Mouse (Mus musculus) testis, adult 2 months (tissue): ENCODE measurements around the gene Mllt10. TPM values are rescaled to one million over a fixed set of nuclear protein-coding genes. Genes with fewer than 3 reads are reported as not detected.

Source experiments
- H3K27ac ChIP-seq: fragments of 200-500 bp; 2 replicates; pipeline ENCODE4 v1.5.1; 2012; ENCODE audit warnings: low read depth, low read length; ENCODE audit not compliant: control insufficient read depth, insufficient read depth
- H3K27me3 ChIP-seq: fragments of 200-500 bp; 2 replicates; pipeline ENCODE4 v1.6.1; 2012; ENCODE audit warnings: mild to moderate bottlenecking, low read length, moderate library complexity; ENCODE audit not compliant: control insufficient read depth, insufficient read depth
- H3K36me3 ChIP-seq: fragments of 200-500 bp; 2 replicates; pipeline ENCODE4 v1.6.1; 2012; ENCODE audit warnings: mild to moderate bottlenecking, low read length; ENCODE audit not compliant: control insufficient read depth, insufficient read depth
- H3K4me1 ChIP-seq: fragments of 200-500 bp; 2 replicates; pipeline ENCODE4 v1.6.1; 2012; ENCODE audit warnings: low read length; ENCODE audit not compliant: control insufficient read depth, insufficient read depth
- H3K4me3 ChIP-seq: fragments of 200-500 bp; 2 replicates; pipeline ENCODE4 v1.5.1; 2012; ENCODE audit warnings: low read depth, mild to moderate bottlenecking, low read length, moderate library complexity, mixed read lengths; ENCODE audit not compliant: control insufficient read depth
- CTCF ChIP-seq: fragments of 200-500 bp; IDR thresholded peaks from 2 replicates; pipeline ENCODE4 v1.5.1; 2012; ENCODE audit warnings: low read depth, mild to moderate bottlenecking, inconsistent platforms, low read length, moderate library complexity; ENCODE audit not compliant: control insufficient read depth, insufficient read depth, insufficient replicate concordance
- POLR2A ChIP-seq: fragments of 200-500 bp; IDR thresholded peaks from 2 replicates; pipeline ENCODE4 v1.6.1; 2012; ENCODE audit warnings: low read depth, mild to moderate bottlenecking, inconsistent platforms, low read length, moderate library complexity; ENCODE audit not compliant: control insufficient read depth
- polyA plus RNA-seq: library from polyadenylated mRNA; depleted of rRNA; stranded (reverse); fragments of >200 nt; gene quantifications from 2 replicates; pipeline ENCODE4 v1.2.3, GENCODE M21; 2012

The Mllt10 gene
- polyA plus RNA-seq, 1 experiment: 165 TPM

- H3K4me1 ChIP-seq: peaks cover 3% of the 10 kb centered on the region
- no peaks in the 10 kb centered on the region for H3K36me3 ChIP-seq
- H3K27ac ChIP-seq: no peak overlapping the region
- H3K27me3 ChIP-seq: no peaks in the 10 kb centered on the region
- no peak overlapping the region for H3K4me3 ChIP-seq
- TF ChIP-seq CTCF: no peak
- TF ChIP-seq POLR2A: no peak
These were observed 32.2 kb upstream of the Mllt10 start for GRCm38 (mm10) chr2:18022886-18023285.

DNA sequence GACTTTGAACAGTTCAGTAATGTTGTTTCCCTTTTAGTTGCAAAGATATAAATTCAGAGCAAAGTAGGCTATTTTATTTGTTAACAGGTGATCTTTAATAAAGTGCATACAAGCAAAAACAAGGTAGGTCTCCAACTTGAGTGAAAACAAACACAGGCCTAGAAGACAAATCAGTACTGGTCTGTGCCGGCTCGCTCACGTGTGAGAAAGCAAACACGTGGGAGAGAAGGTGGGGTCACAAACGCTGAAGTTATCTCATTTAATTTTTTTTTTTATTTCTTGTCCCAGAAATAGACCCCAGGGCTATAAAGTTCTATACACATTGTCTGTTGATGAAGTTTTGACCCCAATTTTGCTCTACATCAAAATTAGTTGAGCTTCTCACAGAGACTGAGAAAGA, 29.9 kb upstream of the Mllt10 start:
- Histone ChIP-seq H3K4me3 (no peak overlapping the region), H3K27me3 (no peaks in the 10 kb centered on the region), H3K4me1 (peaks cover 10% of the 10 kb centered on the region), H3K27ac (no peak overlapping the region), H3K36me3 (no peaks in the 10 kb centered on the region)
- no peak for TF ChIP-seq POLR2A

- Histone ChIP-seq H3K4me1 (peaks cover 10% of the 10 kb centered on the region), H3K27ac (no peak overlapping the region), H3K4me3 (peak overlapping the region; percentile 71), H3K36me3 (no peaks in the 10 kb centered on the region), H3K27me3 (no peaks in the 10 kb centered on the region)
- TF ChIP-seq POLR2A (no peak), CTCF (no peak)
These were observed 29.3 kb upstream of the Mllt10 start for GRCm38 (mm10) chr2:18025781-18026115.

DNA sequence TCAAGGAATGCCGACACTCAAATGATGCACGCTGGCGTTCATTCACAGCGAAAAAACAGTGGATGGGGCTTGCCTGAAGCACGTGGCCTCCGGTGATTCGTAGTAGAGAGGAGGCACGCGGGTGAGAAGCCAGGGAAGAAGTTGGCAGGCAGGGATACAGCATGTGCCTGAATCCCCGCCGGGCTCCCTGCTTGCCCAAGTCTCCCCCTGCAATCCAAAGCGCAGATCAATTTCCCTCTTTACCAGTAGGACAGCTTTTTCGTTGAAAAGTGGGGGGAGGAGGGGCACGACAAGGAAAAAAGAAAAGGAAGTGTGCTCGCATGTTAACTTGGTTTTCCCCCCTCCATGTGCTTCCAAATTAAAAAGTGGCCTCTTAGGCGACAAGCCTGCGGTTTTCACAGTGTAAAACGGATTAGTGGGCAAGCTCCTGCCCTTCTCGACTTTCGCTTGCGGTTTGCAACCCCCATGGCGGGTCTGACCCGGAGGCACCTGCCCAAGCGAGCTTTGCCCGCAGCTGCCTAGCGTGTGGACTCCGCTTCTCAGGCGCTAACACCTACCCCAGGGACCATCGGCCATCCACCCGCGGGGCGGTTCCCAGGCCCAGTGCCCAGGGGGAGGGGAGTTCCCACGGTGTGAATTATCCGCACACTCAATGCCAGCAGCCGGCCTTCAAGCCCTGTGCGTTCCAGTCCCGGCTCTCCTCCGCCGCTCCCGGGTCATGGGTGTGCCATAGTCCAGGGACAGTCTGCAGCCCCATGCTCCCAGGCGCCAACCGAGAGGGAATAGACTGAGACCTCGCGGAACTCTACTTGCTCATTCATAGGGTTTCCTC, 28.7 kb upstream of the Mllt10 start:
- no peaks in the 10 kb centered on the region for H3K27me3 ChIP-seq
- no peaks in the 10 kb centered on the region for H3K36me3 ChIP-seq
- TF ChIP-seq CTCF (no peak), POLR2A (no peak)
- H3K4me1 ChIP-seq: peaks cover 10% of the 10 kb centered on the region
- H3K27ac ChIP-seq: no peak overlapping the region
- peak overlapping the region; percentile 71 for H3K4me3 ChIP-seq

- TF ChIP-seq CTCF (peak; percentile 89), POLR2A (no peak)
- Histone ChIP-seq H3K27me3 (no peaks in the 10 kb centered on the region; the same call in 1 of the 2 replicates), H3K36me3 (no peaks in the 10 kb centered on the region), H3K27ac (peak overlapping the region; percentile 69), H3K4me1 (peaks cover 16% of the 10 kb centered on the region), H3K4me3 (peak overlapping the region; percentile 84)
These were observed 27.4 kb upstream of the Mllt10 start for GRCm38 (mm10) chr2:18027448-18028139.

- Histone ChIP-seq H3K4me3 (peak overlapping the region; percentile 84), H3K27me3 (no peaks in the 10 kb centered on the region; the same call in 1 of the 2 replicates), H3K36me3 (no peaks in the 10 kb centered on the region), H3K27ac (peak overlapping the region; percentile 69; the same call in 1 of the 2 replicates), H3K4me1 (peaks cover 16% of the 10 kb centered on the region)
- TF ChIP-seq POLR2A: no peak; the same call in 1 of the 2 replicates
- no peak for TF ChIP-seq CTCF
These were observed 26.7 kb upstream of the Mllt10 start for GRCm38 (mm10) chr2:18028140-18029021.

GRCm38 (mm10) chr2:18029656-18030055, 25.4 kb upstream of the Mllt10 start:
- TF ChIP-seq POLR2A (no peak), CTCF (no peak)
- H3K4me3 ChIP-seq: no peak overlapping the region
- H3K4me1 ChIP-seq: peaks cover 16% of the 10 kb centered on the region

More at GRCm38 (mm10) chr2:18029656-18030055, 25.4 kb upstream of the Mllt10 start:
- Histone ChIP-seq H3K36me3 (no peaks in the 10 kb centered on the region), H3K27ac (no peak overlapping the region), H3K27me3 (no peaks in the 10 kb centered on the region; the same call in 1 of the 2 replicates)
